Mouse (Mus musculus): Measurements from ENCODE around the gene Itpr1.

The Itpr1 gene

DNA sequence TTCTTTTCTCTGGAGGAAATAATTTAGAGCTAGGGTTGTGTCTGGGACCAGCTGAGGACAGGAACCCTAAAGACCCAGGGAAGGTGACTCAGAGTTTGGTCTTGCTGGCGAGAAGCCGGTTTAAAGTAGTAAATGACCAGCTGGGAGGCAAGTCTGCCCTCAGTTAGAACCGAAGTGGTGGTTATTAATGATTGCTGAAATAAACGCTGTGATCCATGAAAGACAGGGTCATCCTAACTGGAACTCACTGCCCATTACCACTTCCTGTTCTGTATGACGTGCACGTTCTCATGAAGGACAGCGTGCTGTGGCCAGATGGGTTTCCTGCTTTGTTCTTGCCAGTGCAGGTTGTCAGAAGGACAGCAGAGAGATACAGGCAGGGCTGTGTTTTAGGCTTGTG lies 232.1 kb downstream of the Itpr1 start:
- no peak for ATAC-seq (ENCODE audit: low TSS enrichment)

GRCm38 (mm10) chr6:108446766-108447165 lies 233.9 kb downstream of the Itpr1 start:
- ATAC-seq (ENCODE audit: low TSS enrichment): no peak

GRCm38 (mm10) chr6:108447179-108447845 lies 234.4 kb downstream of the Itpr1 start:
- peak; percentile 50 for ATAC-seq (ENCODE audit: low TSS enrichment)

GRCm38 (mm10) chr6:108448016-108448735 lies 235.3 kb downstream of the Itpr1 start:
- no peak for ATAC-seq (ENCODE audit: low TSS enrichment)

DNA sequence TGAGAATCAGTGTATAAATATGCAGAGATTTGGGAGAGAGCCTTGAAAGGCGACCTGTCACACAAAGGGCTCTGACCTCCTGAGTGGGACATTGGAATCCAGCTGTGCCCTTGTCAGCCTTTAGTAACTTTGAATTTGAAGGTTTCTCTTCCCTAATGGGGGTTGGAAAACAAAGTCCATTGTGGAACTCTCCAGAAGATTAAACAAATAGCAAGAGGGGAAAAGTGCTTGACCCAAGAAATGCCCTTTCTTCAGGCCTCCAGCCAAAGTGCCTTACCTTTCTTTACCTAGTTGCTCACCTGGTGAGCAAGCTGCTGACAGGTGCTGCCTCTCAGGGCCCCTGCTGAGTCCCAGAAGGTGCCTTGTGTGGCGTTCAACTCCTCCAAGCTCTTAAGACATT lies 236.0 kb downstream of the Itpr1 start:
- no peak for ATAC-seq (ENCODE audit: low TSS enrichment)

GRCm38 (mm10) chr6:108451536-108451935 lies 238.6 kb downstream of the Itpr1 start:
- no peak for ATAC-seq (ENCODE audit: low TSS enrichment)

- no peak for ATAC-seq (ENCODE audit: low TSS enrichment)
These were observed 240.7 kb downstream of the Itpr1 start for GRCm38 (mm10) chr6:108453618-108454017.

DNA sequence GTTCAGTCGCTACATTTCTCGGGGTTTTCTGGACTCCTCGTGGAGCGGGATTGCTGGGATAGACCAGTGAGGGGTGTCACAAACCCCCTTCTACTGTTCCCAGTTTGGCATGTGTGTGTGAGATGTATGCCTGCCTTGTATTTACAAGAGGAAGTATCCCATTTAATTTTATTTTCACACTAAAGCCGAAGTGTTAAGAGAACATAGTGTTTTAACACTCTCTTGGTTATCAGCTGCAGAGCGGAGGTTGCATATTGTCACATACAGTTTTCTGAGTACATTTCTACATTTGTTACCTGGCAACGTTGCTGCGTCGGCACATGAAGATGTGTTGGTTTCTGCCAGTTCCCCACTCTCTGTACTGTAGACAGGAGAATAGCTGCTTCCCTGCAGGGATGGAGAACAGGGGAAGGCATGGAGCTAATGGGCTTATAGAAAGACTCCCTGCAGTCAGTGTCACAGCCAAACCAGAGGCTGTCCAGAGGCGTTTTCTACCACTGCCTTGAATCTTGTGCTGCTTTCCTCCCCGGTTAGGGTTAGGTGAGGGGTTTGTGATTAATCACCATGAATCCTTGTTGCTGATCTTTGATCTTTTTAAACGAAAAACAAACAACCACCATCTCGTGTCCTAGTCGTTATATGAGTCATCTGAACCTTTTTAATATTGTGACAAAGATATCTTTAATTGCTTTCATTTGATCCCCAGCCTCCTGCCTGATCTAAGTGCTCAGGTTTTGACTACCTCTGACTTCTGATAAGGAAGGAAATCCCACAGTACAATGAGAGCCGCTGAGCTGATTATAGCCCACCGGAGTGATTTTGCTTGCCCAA lies 241.4 kb downstream of the Itpr1 start:
- ATAC-seq (ENCODE audit: low TSS enrichment): peak; percentile 50

- no peak for ATAC-seq (ENCODE audit: low TSS enrichment)
These were observed 242.3 kb downstream of the Itpr1 start for GRCm38 (mm10) chr6:108454979-108455836.

DNA sequence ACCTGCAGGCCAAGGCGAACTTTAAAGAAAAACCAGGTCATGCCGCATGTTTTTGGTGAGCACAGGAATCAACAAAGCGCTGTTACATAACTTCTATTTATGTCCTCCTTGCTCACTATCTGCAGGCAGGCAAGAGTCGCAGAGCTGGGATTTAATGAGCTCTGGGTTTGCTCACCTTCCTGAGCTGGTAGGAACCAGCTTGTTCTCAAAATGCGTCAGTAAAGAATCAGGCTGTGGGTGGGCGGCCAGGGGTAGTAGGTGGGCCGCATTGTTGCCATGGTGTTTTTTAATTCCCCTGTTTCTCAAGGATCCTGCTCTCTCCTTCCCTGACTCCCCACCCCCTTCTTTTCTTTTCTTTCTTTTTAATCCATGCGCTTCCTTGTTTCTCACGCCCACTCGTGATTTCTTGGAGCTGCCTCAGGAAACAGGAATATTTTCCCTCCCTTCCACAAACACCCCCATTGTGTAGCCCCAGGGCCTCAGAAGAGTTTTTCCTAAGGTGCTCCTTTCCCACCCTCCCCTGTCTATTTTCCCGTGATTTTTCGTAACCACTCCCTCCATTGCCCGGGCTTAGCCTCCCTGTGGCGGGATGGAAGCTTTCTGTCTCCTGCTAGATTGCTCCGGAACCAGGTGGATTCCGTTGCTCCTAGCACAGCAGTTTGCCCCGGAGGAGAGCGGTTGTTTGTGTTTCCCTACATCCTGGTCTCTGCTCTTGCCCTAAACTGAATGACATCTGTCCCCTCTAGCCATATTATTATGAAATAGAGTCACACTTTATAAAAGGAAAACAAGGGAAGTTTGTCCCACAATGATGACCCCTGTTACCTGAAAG lies 243.6 kb downstream of the Itpr1 start:
- peak; percentile 53 for ATAC-seq (ENCODE audit: low TSS enrichment)

DNA sequence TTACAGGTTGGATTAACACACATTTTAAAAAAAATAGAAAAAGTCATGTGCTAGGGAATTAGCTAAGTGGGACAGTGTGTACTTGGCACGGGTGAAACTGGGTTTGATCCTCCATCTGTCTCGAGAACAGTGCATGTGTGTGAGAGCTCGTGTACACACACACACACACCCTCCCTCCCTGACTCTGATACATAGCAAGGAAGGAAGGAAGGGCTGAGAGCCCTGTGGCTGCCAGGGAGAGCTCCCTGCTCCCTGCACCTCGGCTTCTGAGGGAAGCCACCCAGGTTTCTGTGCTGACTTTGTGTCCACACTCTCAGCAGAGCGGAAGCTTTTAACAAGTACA lies 244.1 kb downstream of the Itpr1 start:
- peak; percentile 23 for ATAC-seq (ENCODE audit: low TSS enrichment)

DNA sequence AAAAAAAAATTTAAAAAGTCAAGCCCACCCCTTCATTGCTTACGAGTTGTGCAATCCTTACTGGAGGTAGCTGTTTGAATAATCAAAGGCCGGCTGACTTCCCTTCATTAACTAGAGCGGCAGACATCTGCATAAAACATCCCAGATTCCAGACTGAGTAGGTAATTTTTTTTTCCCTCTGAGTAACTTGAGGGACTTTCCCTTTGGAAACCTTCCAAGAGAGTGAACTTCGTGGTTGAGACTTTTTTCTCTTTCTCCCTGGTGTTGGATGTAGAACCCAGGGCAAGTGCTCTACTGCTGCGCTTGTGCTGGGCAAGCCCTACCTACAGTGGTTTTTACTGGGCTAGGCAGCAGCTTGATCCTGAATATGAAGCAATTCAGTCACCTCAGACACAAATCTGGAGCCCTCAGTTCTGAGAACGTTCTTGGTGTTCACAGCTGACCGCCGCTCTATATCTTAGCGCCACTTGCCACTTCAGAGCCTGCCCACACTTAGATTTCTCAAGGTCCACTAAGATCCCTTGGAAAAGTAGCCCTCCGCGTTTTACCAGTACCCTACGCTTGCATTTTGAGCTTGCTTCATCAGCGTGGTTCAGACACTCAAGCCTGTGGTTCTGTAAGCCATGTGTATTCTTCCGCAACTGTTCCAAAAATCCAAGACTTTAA lies 244.8 kb downstream of the Itpr1 start:
- no peak for ATAC-seq (ENCODE audit: low TSS enrichment)

DNA sequence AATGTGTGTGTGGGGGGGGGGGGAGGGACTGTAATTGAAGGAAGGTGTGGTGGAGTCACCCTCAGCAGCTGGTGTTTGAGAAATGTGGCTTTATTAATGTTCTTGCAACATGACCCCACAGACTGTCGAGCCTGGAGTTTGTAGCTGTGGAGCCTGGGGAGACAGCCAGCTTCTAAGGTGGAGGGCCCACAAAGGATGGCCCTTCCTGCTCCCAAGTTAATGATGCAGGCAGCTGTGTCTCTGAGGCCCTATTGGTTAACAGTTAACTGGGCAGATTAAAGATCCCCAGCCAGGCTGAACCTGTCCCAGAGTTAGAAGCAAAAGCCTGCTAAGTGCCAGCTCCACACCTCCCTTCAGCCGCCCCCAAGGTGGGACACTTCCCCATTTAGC lies 245.3 kb downstream of the Itpr1 start:
- no peak for ATAC-seq (ENCODE audit: low TSS enrichment)

DNA sequence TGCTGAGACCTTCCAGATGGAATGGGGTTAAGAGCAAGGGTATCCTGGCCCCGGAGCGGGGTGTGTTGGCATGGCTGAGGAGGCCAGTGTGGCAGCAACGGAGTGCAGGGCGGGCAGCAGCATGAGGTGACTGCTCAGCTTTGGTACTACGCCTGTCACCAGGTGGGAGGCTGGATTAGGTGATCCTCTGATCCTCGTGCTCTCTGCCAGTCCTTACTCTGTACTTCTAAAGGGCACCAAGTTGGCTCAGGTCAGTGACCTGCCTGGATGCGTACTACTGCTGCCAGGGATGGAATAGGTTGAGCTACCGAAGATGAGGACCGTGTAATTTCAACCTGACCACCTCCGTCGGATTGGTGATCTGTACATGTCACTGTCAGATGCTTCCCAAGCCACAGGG lies 245.9 kb downstream of the Itpr1 start:
- no peak for ATAC-seq (ENCODE audit: low TSS enrichment)

DNA sequence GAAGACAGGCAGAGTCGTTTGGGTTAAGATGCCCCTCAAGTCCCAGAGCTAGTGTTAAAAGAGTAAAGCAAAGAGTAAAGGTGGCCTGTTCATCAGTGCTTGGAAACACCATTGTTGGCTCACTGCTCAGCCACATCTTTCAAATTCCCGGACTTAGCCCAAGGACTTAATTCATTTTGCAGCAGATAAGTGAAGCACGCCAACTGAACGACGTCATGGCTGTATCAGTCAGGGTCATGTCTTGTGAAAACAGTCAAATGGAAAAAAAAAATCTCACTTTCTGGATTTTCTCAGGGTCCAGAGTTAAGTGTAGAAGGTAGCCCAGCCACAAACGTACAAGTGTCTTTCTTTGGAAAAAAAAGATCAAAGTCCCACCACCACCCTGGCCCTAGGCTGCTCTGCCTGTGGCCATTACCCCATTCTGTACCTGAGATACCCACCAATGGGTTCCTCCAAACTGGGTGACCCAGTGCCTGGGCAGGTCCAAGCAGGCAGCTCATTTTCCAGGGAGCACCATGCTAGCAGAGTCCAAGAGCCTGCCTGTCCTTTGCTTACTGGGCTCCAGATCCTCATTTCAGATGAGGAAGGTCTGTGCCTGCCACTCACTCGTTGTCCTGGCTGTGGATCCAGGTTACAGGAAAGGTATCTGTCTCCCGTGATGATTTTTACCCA lies 251.5 kb downstream of the Itpr1 start:
- ATAC-seq (ENCODE audit: low TSS enrichment): no peak

DNA sequence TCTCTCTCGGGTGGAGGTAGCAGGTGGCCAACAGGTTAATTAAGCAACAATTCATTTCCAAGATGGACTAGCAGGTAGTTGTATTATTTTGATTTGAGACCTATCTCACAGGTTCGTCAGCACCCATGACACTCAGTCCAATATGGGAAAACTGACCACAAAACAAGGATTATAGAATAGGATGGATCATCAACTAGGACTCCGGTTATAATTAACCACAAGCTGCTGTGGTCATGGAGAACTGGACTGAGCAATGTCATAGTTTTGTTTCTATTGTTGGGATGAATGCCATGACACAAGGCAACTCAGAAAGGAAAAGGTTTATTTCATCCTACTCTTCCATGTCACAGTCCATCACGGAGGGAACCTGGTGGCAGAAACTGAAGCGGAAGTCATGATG lies 252.3 kb downstream of the Itpr1 start:
- no peak for ATAC-seq (ENCODE audit: low TSS enrichment)

GRCm38 (mm10) chr6:108466061-108466531 lies 253.2 kb downstream of the Itpr1 start:
- no peak for ATAC-seq (ENCODE audit: low TSS enrichment)

- ATAC-seq (ENCODE audit: low TSS enrichment): no peak
These were observed 254.7 kb downstream of the Itpr1 start for GRCm38 (mm10) chr6:108467597-108467996.

DNA sequence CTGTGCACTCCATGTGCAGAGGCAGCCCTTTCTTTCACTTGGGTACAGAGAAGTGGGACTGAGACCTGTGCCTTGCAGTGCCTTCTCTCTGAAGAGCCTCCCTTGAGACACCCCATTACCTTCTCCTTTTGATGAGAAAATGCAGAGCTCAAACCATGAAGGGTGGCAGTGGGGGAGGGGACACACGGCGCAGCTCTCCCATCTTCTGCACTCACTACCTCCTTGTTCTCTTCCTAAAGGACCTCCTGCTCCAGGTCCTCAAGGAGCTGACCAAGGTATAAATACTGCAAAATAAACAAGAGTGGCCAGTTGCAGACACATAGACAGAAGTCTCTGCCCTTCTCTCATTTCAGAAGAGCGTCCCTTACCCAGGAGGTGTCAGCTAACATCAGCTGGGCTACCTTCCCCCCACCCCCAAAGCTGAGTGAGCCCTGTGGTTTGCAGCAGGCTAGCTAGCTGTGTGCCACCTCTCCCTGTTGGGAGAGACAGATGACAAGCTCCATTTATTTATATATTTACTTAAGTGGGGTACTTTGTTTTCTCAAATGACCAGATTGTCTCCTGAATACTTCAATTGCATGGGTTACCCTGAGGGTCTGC lies 255.4 kb downstream of the Itpr1 start:
- ATAC-seq (ENCODE audit: low TSS enrichment): no peak
